Mouse (Mus musculus) bone marrow, adult 2 months (tissue): Measurements from ENCODE around the gene Vat1.

Source experiments
- CTCF ChIP-seq: fragments of 200-500 bp; IDR thresholded peaks from 2 replicates; pipeline ENCODE4 v1.5.1; 2011; ENCODE audit warnings: low read length, control low read depth; ENCODE audit not compliant: control insufficient read depth, insufficient read depth
- POLR2A ChIP-seq: fragments of 200-500 bp; IDR thresholded peaks from 2 replicates; pipeline ENCODE4 v1.6.1; 2011; ENCODE audit warnings: low read depth, mild to moderate bottlenecking, control low read depth, low read length, borderline replicate concordance; ENCODE audit not compliant: control insufficient read depth

DNA sequence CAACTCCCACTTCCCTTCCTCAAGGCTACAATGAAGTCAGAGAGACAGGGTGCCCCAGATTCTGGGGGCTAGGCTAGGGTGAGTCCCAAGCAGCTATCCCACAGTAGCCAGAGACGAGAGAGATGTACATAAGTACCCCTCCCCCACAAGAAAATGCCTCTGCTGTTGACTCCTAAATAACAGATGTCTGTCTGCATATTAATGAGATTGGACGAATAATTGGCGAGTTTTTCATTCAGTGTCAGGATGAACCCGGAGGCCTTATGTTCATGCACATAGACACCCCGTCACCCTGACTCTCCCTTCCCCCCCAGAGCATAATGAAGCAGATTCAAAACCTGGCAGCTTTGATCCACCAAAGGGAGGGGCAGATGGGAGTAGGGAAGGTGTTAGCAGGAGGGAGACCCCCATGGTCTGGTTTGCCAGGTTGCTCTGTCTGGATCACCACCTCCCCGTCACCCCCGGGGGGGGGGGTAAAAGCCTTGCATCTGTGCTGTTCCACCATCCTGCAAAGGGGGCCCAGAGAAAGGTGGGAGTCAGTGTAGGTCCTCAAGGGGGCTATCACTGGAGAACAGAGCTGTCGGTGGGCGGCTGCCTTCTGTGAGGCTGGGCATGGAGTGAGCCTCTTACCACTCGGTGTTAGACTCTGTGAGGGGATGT lies 11.7 kb upstream of the Vat1 start:
- TF ChIP-seq CTCF (no peak), POLR2A (no peak)
